Mouse (Mus musculus) heart, postnatal 4 days (tissue): ENCODE data around the gene Flt3l. TPM values are rescaled to one million over a fixed set of nuclear protein-coding genes. Genes with fewer than 3 reads are reported as not detected.
"Not testable (repeated sequence)": the region's sequence is repeated elsewhere in the genome, so short reads cannot be mapped to it uniquely, and the experiment has no call there.

Experiments
- DNase-seq: peaks from one replicate; pipeline ENCODE4 v3.0.0; 2021
- total RNA-seq, 2 experiments: library from RNA; stranded (reverse); gene quantifications; 2 replicates each; pipeline ENCODE4 v1.2.3; 2021

Gene Flt3l
- total RNA-seq, 2 experiments from 2014 or later = 1.5 to 2.1 TPM

DNA sequence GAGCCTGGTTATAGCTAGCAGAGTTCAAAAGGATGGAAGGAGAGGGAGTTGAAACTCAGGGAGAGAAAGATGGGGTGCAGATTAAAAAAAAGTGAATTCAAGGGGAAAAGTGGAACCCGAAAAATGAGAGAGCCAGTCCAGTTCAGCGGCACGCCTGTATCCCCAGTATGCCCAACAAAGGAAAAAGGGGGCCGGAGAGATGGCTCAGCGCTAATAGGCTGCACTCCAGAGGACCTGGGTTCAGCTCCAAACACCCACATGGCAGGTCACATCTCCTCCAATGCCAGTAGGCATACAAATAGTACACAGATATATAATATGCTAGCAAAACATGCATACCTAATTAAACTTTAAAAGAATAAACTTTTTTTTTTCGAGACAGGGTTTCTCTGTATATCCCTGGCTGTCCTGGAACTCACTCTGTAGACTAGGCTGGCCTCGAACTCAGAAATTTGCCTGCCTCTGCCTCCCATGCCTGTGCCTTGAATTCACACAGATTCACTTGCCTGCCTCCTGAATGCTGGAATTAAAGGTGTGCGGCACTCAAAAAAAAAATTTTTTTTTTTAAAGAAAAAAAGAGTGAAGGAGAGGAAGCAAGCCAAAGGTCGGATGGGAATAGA, 26.9 kb upstream of the Flt3l start:
- DNase-seq = no peak

DNA sequence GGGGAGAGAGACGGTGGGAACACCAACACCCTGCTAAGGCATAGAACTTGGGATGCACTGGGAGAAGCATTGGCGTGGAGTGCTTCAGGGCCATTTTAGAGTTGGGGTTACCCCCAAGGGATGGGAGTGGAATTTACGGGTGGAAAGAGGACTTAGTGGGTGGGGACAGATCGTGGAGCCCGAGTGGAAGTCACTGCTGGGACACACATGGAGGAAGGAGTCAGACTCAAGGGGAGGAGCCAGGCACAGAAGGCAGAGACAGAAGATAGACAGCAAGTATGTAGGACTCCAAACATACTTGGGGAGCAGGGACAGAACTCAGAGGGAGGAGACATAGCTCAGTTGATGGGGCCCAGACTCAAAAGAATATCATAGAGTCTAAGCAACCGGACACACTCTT, 26.3 kb upstream of the Flt3l start:
- DNase-seq = no peak

DNA sequence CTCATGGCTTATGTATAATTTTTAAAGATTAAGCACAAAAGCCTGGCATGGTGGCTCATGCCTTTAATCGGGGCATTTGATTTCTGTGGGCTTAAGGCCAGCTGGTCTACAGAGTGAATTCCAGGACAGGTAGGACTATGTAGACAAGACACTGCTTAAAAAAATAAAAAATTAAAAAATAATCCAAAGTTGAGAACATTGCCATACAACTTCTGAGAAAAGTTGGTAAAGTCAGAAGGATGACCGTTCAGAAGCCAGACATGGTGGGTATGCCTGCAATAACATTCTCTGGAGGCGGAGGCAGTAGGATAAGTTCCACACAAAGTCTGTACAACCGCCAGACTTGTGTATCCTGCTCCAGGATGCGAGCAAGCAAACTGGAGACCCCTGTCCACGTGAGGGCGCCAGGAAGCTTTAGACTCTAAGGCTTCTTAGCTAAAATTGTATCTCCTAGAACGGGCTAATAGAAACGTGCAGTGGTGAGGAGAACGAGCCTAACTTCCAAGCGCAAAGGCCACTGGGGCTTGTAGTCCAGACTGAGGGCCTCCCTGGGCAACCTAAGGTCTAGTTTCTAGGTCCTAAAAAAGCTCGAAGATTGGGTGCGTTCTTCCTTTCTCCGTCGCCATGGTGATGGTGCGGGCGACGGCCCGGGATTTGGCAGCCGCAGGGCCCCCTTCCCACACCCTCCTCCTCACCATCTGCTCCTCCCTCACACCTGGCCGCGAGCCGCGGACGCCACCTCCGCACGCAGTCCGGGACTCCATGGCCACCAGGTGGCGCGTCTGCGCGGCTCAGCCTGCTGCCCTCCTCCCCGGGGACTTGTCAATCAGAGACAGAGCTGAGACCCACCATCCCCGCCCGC, 25.6 kb upstream of the Flt3l start:
- peak; percentile 93 for DNase-seq

DNA sequence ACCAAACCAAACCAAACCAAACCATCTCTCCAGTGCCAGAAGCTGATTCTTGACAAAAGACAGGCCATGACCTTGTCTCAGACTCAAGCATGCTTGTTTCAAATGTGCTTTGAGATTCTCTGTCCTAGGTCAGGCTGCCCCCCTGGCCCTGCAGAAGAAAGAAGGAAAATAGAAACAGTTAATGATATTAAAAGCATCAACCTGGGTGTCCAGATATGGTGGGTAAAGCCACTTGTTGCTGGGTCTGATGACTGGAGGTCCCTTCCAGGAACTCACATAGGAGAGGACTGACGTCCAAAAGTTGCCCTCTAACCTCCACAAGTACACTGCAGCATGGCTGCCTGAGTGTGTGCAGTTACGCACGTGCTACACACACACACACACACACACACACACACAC, 24.6 kb upstream of the Flt3l start:
- DNase-seq = no peak

DNA sequence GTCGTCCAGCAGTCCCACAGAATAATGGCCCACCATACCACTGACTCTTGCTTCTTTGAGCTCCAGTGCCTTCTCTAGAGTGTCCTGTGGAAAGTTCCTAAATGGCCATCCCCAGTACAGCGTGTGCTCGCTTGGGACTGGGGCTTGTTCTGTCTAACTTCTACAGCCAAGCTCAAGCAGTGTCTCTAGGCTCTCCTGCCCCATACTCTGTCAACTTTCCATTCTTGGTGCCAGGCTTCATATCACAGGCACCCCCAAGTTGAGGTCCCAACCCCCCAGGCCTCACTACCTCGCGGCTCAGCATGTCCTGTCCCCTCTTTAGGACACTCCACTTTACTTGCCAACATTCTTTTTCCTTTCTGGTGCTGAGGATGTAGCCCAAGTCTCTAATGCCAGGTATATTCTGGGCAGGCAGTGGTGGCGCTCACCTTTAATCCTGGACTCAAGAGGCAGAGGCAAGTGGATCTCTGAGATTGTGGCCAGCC, 24.1 kb upstream of the Flt3l start:
- DNase-seq = no peak

DNA sequence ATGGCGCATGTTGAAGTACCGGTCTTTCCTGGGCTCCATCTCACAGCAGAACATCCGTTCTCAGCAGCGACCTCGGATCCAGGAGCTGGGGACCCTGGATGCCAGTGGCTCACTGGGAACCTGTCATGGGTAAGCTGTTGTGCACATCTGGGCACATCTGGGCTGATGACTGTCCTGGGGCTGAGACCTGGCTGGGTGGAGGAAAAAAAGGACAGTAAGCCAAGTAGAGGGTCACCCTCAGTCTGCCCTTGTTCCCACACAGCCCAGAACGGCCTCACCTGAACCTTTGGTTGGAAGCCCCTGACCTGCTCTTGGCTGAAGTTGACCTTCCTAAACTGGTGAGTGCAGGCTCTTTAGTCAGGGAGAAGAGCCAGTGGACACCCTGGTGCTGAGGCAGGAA, 22.8 kb upstream of the Flt3l start:
- DNase-seq = no peak

DNA sequence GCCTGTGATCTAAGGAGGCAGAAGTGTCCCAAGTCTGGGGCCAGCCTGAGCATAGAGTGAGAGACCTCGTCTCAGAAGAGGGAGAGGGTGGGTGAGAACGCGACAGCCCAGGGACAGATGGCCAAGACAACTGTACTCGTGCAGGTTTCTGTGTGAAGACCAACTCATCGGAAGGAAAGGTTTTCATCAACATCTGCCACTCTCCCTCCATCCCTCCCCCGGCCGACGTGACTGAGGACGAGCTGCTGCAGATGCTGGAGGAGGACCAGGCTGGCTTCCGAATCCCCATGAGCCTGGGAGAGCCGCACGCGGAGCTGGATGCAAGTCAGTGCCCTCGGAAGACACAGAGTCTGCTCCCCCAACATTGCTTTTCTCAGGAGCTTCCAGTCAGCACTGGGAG, 21.2 kb upstream of the Flt3l start:
- no peak for DNase-seq

DNA sequence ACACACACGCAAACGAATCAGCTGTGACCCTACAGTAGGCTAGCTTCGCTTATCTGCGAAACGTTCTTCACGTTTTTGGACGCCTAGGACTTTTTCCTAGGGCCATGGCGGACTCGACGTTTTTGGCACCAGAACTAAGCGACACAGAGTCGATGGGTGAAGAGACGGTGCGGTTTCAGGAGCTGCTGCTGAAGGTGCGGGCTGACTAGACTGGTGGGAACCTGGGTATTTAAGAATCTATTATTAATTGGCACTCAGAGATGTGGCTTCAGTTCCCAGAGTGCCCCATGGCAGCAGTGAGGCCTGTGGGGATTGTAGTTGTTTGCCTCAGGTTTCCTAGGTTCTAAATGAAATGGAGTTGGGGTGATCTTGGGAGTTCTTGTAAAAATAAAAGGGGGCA, 20.0 kb upstream of the Flt3l start:
- no peak for DNase-seq

DNA sequence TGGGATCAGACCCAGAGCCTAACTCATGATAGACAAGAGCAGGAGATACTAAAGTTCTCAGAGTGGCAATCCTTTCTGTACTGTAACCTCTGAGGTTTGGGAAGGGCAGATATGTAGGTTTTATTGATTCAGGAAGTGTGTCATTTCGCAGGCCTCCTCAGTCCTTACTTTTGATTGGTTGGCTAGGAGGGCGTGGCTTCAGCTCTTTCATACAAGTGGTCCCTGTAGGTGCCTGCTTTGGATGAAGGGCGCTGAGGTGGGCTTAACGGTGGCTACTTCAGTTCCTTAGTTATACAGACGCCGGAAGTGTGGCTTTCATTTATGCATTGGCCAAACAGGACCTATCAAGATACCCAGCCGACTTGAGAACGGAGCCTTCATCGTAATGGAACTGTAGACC, 19.4 kb upstream of the Flt3l start:
- no peak for DNase-seq

DNA sequence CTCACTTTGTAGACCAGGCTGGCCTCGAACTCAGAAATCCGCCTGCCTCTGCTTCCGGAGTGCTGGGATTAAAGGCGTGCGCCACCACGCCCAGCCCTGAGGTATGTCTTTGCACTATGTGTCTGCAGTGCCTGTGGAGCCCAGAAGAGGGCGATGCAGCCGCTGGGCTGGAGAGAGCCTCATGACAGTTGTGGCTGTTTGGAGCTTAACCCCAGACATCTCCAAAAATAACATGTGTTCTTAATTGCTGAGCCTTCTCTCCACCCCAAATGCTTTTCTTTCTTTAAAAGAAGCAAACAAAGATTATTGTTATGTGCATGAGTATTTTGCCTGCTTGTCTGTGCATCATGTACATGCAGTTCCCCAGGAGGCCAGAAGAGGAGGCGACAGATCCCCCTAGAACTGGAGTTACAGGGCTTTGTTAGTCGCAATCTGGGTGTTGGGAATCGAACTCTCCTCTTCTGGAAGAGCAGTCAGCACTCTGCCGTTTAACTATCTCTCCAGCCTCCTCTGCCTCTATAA, 18.8 kb upstream of the Flt3l start:
- DNase-seq = peak; percentile 80

DNA sequence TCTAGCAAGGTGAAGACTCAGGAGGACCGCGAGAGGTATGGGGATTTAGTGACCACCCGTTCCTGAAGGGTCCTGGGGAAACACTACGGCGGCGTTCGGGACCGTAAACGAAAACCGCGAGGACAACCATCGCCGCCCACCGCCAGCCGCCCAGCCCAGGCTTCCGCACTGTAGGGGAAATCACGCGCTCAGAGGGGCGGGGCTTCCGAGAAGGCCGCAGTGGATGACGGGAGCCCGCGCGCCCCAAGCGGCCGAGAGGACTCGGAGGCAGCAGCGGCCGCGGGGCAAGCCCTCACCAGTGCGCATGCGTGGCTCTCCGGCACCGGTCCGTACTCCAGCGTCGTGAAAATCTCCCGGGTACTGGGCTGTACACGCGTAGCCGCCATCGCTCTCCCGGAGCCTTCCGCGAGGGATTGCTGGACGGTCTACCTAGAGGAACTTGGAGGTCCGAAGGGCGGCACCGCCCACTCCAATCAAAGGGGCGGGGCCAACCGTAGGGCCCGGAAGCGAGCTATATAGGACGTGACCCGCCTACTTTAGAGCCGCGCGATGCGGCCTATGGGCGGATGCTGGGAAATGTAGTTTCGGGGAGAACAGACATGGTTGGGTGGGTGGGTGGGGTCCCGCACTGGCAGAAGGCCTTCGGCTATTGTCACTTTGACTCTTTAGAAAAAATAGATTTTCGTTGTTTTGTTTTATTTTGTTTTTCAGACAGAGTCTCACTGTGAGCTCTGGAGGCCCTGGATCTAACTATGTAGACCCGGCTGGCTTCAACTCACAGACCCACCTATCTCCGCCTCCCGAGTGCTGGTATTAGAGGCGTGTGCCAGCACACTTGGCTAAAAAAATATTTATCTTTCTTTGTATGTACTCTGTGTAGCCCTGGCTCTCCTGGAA, 18.1 kb upstream of the Flt3l start, which contains the start of the genes Pih1d1 and Aldh16a1:
Gene Pih1d1 (plus strand): TSS at position 208 of the 897 bp plus-strand sequence.
Gene Aldh16a1 (minus strand): TSS at position 489 of the 897 bp plus-strand sequence.
- DNase-seq = peak; percentile 98

DNA sequence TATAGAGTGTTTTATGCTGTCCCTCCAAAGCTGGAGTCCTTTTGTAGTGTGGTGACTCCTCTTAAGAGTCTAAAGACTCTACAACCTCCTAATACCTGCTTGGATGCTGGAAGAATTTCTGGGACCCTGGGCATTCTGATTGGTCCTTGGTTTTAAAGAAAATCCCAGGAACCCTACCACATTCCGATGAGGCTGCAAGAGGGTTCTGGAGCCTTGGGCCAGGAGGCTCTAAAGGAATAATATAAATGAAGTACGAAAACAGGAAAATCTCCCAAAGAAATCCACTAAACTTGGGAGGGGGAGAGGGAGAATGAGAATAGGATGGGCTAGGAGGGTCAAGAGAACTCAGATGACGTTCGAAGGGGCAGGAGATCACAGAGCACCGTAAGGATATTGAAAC, 17.4 kb upstream of the Flt3l start:
- no peak for DNase-seq

DNA sequence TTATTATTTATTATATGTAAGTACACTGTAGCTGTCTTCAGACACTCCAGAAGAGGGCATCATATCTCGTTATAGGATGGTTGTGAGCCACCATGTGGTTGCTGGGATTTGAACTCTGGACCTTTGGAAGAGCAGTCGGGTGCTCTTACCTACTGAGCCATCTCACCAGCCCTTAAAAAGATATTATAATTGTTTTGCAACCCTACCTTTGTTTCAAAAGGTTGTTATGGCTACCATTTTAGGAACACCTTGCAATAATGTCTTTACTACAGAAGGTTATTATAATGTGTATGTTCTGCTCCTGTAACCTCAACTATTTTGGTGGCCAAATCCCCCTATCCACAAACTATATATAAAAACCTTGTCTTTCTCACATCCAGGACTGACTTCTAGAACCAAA, 16.8 kb upstream of the Flt3l start:
- not testable (repeated sequence) for DNase-seq

DNA sequence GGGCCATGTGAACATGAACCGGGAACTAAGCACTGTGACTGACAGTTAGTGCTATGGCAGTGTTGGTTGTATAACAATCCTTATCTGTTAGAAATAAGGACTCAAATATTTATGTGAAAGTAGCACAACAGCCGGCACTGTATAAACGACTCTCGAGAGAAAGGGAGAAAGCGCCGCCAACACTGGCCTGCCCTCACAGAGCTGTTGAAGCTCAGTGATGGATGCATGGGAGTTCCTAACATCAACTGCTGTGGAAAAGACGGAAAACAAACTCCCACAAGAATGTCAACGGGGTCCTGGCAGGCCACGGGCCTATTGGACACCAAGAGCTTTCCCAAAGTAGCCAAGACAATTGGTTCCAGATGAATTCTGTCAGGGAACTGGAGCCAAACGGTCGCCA, 15.1 kb upstream of the Flt3l start:
- DNase-seq = peak; percentile 52

DNA sequence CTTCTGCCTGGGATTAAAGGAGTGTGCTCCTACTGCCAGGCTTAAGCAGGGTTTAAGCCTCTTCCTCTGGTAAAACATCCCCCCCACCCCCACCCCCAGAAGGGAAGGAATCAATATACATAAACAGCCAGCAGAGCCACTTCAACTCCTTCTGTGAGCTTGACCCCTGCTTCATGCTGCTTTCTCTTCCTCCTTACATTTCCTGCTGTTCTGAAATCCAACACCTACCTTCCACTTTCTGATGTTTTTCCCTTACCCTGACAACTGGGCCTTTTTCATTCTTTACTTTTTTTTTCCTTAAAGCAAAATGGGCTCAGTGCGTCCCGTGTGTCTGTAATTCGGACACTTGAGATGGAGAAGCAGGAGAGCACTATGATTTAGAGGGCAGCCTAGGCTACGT, 14.1 kb upstream of the Flt3l start:
- no peak for DNase-seq

DNA sequence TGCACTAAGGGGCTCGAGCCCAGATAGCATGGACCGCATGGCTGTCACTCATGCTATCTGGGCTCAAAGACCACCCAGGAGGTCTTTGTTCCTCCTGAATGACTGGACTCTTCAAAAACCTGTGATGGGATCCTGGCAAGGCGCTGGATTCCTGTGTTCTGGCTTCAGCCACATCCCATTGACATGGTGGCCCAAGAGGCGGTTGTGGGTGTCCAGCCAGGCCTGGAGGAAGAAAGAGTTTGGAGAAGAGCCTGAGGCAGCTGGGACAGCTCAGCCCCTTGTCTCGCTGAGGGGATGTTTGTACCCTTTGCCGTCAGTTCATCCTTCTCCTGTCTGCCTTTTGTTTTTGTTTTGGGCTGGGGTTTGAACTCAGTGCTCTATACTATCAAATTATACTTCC, 13.3 kb upstream of the Flt3l start:
- DNase-seq = peak; percentile 52

DNA sequence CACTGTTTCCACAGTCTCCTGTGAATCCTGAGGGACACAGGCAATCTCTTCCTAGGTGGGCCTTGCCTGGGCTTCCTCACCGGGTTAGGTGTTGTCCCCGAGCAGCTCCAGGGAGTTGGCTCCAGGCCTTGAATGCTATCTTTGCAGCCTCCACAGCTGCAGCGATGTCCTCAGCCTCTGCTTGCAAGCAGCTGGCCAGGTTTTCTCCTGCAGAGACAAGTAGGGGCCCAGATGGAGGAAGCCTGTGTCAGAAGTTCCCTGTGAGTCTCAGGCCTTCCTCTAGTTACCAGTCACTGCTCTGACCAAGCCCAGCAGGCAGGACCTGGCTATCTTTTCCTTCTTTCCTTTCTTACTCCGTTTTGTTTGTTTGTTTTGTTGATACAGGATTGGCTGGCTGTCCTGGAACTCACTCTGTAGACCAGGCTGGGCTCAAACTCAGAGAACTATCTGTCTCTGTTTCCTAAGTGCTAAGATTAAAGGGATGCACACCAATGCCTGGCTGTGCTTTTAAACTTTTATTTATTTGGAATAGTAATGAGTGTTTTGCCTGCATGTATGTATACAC, 12.4 kb upstream of the Flt3l start:
- peak; percentile 39 for DNase-seq

DNA sequence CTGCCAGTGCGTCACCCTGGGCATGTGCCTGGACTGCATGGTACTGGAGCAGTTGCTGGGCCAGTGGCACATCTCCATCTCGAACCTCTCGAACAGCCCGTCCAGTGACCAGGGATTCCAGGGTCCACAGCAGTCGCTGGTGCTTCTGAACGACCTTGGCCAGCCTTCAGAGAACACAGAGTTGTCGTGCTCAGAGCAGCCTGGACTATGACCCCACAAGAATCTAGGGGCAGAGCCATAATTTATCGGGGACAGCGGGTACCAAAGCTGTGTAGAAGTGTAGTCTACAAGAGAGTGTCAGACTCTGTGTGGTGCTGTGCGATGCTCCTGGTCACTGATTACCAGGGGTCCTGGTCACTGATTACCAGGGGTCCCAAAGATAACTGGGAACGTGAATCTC, 11.7 kb upstream of the Flt3l start:
- no peak for DNase-seq

DNA sequence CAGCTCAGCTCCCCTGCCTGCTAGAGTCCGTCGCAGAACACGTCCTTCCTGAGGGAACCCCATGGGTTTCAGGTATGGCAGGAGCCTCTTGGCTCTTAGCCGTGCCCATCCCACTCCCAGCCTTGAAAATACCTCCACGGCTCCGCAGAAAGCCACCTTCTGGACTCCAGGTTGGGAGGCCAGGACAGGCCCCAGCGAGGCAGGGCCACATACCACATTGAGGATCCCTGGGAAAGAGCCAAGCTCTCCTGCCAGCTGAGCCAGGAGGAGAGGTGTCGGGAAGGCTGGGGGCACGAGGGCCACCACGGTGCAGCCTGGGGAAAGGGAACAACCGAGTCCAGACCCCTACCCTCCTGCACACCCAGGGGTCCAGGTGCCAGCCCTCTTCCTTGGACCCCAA, 11.0 kb upstream of the Flt3l start:
- no peak for DNase-seq

DNA sequence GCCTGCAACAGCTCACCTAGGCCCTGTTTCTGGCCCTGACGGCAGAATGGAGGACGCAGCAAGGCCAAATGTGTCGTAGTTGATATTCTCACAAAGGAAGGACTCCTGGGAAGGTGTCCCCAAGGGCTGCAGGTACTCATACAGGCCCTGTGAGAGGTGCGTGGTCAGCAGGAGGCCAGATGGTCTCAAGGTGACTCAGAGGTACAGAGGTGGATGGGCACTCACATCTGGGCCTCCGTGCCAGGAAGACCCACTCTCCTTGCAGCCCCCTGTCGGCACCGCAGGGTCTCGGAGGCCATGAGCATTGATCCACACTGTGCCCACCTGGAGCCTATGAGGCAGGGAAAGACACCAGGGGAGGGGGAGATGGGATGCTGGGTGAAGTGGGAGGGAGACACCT, 9.2 kb upstream of the Flt3l start:
- no peak for DNase-seq

DNA sequence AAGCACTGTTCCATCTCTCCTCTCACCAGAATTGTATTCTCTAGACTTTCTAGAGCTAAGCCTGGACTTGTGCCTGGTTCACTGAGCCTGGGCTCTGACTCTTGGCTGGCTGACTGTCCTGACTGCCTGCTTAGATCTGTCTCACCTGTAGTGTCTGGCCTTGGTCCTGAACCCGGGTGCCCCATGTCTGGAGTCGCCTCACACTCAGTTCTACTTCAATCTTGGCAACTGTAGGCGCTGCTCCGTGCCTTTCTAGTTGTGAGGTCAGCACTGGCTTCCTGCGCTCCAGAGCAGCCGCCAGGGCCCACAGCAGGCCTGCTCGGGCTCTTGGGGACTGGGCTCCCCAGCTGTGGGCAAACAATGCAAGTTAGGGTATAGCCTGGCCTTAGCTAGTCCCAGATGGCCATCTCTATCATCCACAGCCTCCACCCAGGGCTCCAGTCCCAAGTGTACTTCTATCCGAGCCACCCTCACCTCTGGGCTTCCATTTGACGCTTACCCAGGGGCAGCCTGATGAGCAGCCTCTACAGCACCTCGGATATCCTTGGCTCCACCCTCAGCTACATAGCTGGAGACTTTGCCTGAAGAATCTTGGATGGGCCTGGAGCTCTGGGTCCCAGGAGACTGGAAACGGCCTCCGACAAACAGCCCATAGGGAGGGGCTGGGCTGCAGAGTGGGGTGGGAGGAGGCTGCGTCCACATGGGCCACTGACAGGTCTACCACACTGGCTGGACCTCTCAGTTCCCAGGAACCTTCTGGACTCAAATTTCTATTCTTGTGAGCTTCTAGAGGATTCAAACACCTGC, 8.3 kb upstream of the Flt3l start:
- DNase-seq = no peak
